In the genomic region with DNA sequence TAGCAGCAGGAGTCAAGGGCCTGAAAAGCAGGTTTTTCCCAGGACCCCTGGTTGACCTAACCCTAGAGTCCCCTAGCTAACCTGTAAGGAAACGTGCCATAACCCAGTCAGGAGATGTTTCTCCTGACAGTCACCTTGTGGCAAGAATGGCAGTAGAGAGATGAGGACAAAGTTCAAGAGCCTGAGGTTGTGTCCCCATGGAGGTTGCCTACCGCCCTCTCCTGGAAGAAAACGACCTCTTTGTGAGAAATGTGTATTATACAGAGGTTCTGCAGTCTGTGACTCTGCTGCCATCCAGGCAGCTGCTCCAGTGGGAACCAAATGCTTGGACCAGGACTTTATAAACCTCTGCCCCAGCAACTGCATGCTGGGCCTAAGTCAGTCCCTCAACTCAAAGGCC, we compare ENCODE assay signal across 13 mouse cellular contexts. TPM values are rescaled to one million over a fixed set of nuclear protein-coding genes. Genes with fewer than 3 reads are reported as not detected.
DNase-seq lines count a peak whose midpoint lies in the region; TF ChIP-seq lines count a peak whose summit lies in the region.
"Had no signal": no experiment of that assay in that cellular context is flagged by ENCODE, and none has a peak within 500 bp of the region (broad histone marks: within the 10 kb centered on the region; RNA-seq: fewer than 3 reads in every experiment).

No protein-coding gene starts in this region.

- TF ChIP-seq CTCF in lung, adult 2 months (IDR thresholded peaks at IDR 0.05; ENCODE audit: insufficient read depth, low read length), result no peak
- 0 out of 2 replicates have a peak, but pooled peaks have one; percentile 29 for TF ChIP-seq CTCF in bone marrow macrophage, adult 2 months (IDR thresholded peaks at IDR 0.05; ENCODE audit: low read depth, low read length)

- DNase-seq in embryo, embryonic 10.5 days (ENCODE audit: low spot score), result peak; percentile 8
- no peak for DNase-seq in embryo, embryonic 11 days
- peak; percentile 37 for DNase-seq in lung, postnatal 10 days
- DNase-seq in lung, adult 2 months, result no peak
- DNase-seq in lung, postnatal 36 days, result peak; percentile 66
- no peak for DNase-seq in neural tube, embryonic 10.5 days (ENCODE audit: extremely low spot score, low spot score)
- DNase-seq in urinary bladder, postnatal 36 days (ENCODE audit: low spot score in 2 of 2), result no peak
- DNase-seq: cerebellum, adult 8-10 months; gastrocnemius, postnatal 14 days had no signal

- peaks cover 7% of the 10 kb centered on the region for H3K4me1 ChIP-seq in lung, adult 2 months (ENCODE audit: control insufficient read depth, insufficient read depth, low read length)
- peaks cover 13% of the 10 kb centered on the region for H3K4me1 ChIP-seq in bone marrow macrophage, adult 2 months (ENCODE audit: control insufficient read depth, insufficient read depth, low read length)
- H3K4me1 ChIP-seq: forebrain, embryonic 12.5 days had no signal

- no peak overlapping the region for H3K27ac ChIP-seq in bone marrow macrophage, adult 2 months (ENCODE audit: insufficient read depth, low read depth, low read length)
- H3K27ac ChIP-seq: embryonic facial prominence, embryonic 13.5 days; forebrain, embryonic 12.5 days; hindbrain, embryonic 13.5 days had no signal

- no peak for TF ChIP-seq POLR2A in lung, adult 2 months (IDR thresholded peaks at IDR 0.05; ENCODE audit: borderline replicate concordance, extremely low read depth, low read depth, low read length)
- TF ChIP-seq POLR2A in bone marrow macrophage, adult 2 months (IDR thresholded peaks at IDR 0.05; ENCODE audit: borderline replicate concordance, low read depth, low read length), result no peak

- 63% methylated on average over 3 of the region's 3 CpGs for WGBS in lung, adult 2 months

- no peak overlapping the region for H3K4me3 ChIP-seq in lung, adult 2 months (replicated peaks; ENCODE audit: extremely low read depth, low read depth, low read length)
- H3K4me3 ChIP-seq in bone marrow macrophage, adult 2 months (ENCODE audit: insufficient read depth, low read length), result no peak overlapping the region
- H3K4me3 ChIP-seq: embryonic facial prominence, embryonic 13.5 days; forebrain, embryonic 12.5 days; hindbrain, embryonic 13.5 days had no signal

RNA-seq across cellular contexts. Expression of a gene that starts 12.1 kb away (rescaled TPM):
- polyA plus RNA-seq in lung, adult 2 months (2012; rRNA removed), result 85.7 and 86.6 TPM in 2 replicates
- 43.0 and 57.9 TPM in 2 replicates for polyA plus RNA-seq in bone marrow macrophage, adult 2 months (2012; ENCODE audit: insufficient read depth, insufficient read length, missing spikeins)

RNA-seq across cellular contexts. Expression of a gene that starts 32.8 kb away (rescaled TPM):
- polyA plus RNA-seq in lung, adult 2 months (2012; rRNA removed), result 19.2 and 20.8 TPM in 2 replicates
- polyA plus RNA-seq in bone marrow macrophage, adult 2 months (2012; ENCODE audit: insufficient read depth, insufficient read length, missing spikeins), result 5.8 and 6.5 TPM in 2 replicates

RNA-seq across cellular contexts. Expression of a gene that starts 41.2 kb away (rescaled TPM):
- 66.2 and 81.8 TPM in 2 replicates for polyA plus RNA-seq in lung, adult 2 months (2012; rRNA removed)
- polyA plus RNA-seq in bone marrow macrophage, adult 2 months (2012; ENCODE audit: insufficient read depth, insufficient read length, missing spikeins), result 22.6 and 27.8 TPM in 2 replicates

RNA-seq across cellular contexts. Expression of a gene that starts 51.9 kb away (rescaled TPM):
- 218 and 230 TPM in 2 replicates for polyA plus RNA-seq in lung, adult 2 months (2012; rRNA removed)
- 317 and 358 TPM in 2 replicates for polyA plus RNA-seq in bone marrow macrophage, adult 2 months (2012; ENCODE audit: insufficient read depth, insufficient read length, missing spikeins)

RNA-seq across cellular contexts. Expression of a gene that starts 57.5 kb away (rescaled TPM):
- 89.9 and 107 TPM in 2 replicates for polyA plus RNA-seq in lung, adult 2 months (2012; rRNA removed)
- 29.1 and 37.2 TPM in 2 replicates for polyA plus RNA-seq in bone marrow macrophage, adult 2 months (2012; ENCODE audit: insufficient read depth, insufficient read length, missing spikeins)

Comparison
In these comparisons a context has a peak if more than half of its experiments do, and no peak if none do; other contexts are left out.
1. DNase-seq: peak in embryo, embryonic 10.5 days (single experiment), lung, postnatal 10 days (single experiment) and lung, postnatal 36 days (single experiment); none in embryo, embryonic 11 days (single experiment), lung, adult 2 months (single experiment), neural tube, embryonic 10.5 days (single experiment) and urinary bladder, postnatal 36 days (0 of 2).